Mouse (Mus musculus): ENCODE results near the gene Zscan10. TPM values are rescaled to one million over a fixed set of nuclear protein-coding genes. Genes with fewer than 3 reads are reported as not detected.

Zscan10 gene
- polyA plus RNA-seq, 1 experiment = 0.02 TPM

DNA sequence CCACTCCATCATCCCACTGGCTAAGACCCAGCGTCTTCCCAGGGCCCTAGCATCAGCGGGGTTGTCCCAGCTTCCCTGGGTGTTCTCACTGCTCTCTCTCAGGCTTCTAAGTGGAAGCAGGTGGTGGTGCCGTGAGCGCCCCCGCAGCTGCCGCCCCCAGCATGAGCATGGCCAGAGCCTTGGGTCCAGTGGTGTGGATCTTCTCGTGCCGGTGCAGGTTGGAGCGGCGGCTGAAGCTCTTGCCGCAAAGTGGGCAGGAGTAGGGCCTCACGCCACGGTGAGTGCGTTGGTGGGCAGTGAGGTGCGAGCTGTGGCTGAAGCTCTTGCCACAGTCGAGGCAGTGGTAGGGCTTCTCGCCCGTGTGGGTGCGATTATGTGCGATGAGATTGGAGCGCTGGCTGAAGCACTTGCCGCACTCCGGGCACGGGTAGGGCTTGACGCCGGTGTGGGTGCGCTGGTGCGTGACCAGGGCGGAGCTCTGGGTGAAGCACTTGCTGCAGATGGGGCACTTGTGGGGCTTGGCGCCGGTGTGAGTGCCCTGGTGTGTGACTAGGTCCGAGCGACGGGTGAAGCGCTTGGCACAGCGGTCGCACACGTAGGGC is 24.6 kb upstream of the Zscan10 start:
- no peak overlapping the region for H3K4me3 ChIP-seq
- H3ac ChIP-seq (ENCODE audit: control insufficient read depth, insufficient read length) = no peak overlapping the region
- no peaks in the 10 kb centered on the region for H3K27me3 ChIP-seq (ENCODE audit: control insufficient read depth, insufficient read depth, insufficient read length)
- no peaks in the 10 kb centered on the region for H3K79me2 ChIP-seq (ENCODE audit: control insufficient read depth, insufficient read depth)
- TF ChIP-seq MAX (IDR thresholded peaks at IDR 0.05; ENCODE audit: low read depth) (no peak), MYOG (IDR thresholded peaks at IDR 0.05; ENCODE audit: control insufficient read depth in 1 of 3, insufficient read depth in 1 of 3, insufficient read length in 2 of 3, low read depth in 2 of 3) (no peak), MYOD1 (IDR thresholded peaks at IDR 0.05; ENCODE audit: control insufficient read depth in 1 of 3, insufficient read length in 2 of 3, low read depth in 2 of 3) (no peak), POLR2AphosphoS2 (IDR thresholded peaks at IDR 0.05; ENCODE audit: insufficient read length, low read depth) (no peak), REST (IDR thresholded peaks at IDR 0.05; ENCODE audit: insufficient read depth, insufficient read length) (no peak), USF1 (IDR thresholded peaks at IDR 0.05; ENCODE audit: low read depth) (no peak), E2F4 (IDR thresholded peaks at IDR 0.05; ENCODE audit: insufficient read depth) (no peak), TCF12 (IDR thresholded peaks at IDR 0.05; ENCODE audit: insufficient read depth, poor library complexity, severe bottlenecking) (no peak), CEBPB (IDR thresholded peaks at IDR 0.05; ENCODE audit: insufficient read depth, poor library complexity, severe bottlenecking) (no peak)
- H3K4me2 ChIP-seq (ENCODE audit: low read depth) = no peak overlapping the region
- H3K36me3 ChIP-seq (ENCODE audit: control insufficient read depth, insufficient read depth) = no peaks in the 10 kb centered on the region

GRCm38 (mm10) chr17:23584786-23585185 is 15.9 kb upstream of the Zscan10 start:
- no peaks in the 10 kb centered on the region for H3K79me2 ChIP-seq (ENCODE audit: control insufficient read depth, insufficient read depth)
- TF ChIP-seq MAX (IDR thresholded peaks at IDR 0.05; ENCODE audit: low read depth) = no peak
- TF ChIP-seq MYOG (IDR thresholded peaks at IDR 0.05; ENCODE audit: control insufficient read depth in 1 of 3, insufficient read depth in 1 of 3, insufficient read length in 2 of 3, low read depth in 2 of 3) = no peak
- no peak for TF ChIP-seq CEBPB (IDR thresholded peaks at IDR 0.05; ENCODE audit: insufficient read depth, poor library complexity, severe bottlenecking)
- TF ChIP-seq POLR2A (IDR thresholded peaks at IDR 0.05; ENCODE audit: insufficient read length, low read depth) = no peak
- no peak for TF ChIP-seq SRF (IDR thresholded peaks at IDR 0.05; ENCODE audit: control insufficient read depth, insufficient read length, low read depth)
- TF ChIP-seq REST (IDR thresholded peaks at IDR 0.05; ENCODE audit: insufficient read depth, insufficient read length) = no peak
- TF ChIP-seq MYOD1 (IDR thresholded peaks at IDR 0.05; ENCODE audit: control insufficient read depth in 1 of 3, insufficient read length in 2 of 3, low read depth in 2 of 3) = no peak
- TF ChIP-seq TCF3 (IDR thresholded peaks at IDR 0.05; ENCODE audit: insufficient read length, low read depth) = no peak
- no peak for TF ChIP-seq USF1 (IDR thresholded peaks at IDR 0.05; ENCODE audit: low read depth)
- no peak for TF ChIP-seq TCF12 (IDR thresholded peaks at IDR 0.05; ENCODE audit: insufficient read depth, poor library complexity, severe bottlenecking)
- TF ChIP-seq POLR2AphosphoS2 (IDR thresholded peaks at IDR 0.05; ENCODE audit: insufficient read length, low read depth) = no peak
- no peak for TF ChIP-seq E2F4 (IDR thresholded peaks at IDR 0.05; ENCODE audit: insufficient read depth)
- H3ac ChIP-seq (ENCODE audit: control insufficient read depth, insufficient read length) = no peak overlapping the region
- no peaks in the 10 kb centered on the region for H3K36me3 ChIP-seq (ENCODE audit: control insufficient read depth, insufficient read depth)
- H3K4me3 ChIP-seq = peak overlapping the region; percentile 44
- no peaks in the 10 kb centered on the region for H3K27me3 ChIP-seq (ENCODE audit: control insufficient read depth, insufficient read depth, insufficient read length)
- peak overlapping the region; percentile 84 for H3K4me2 ChIP-seq (ENCODE audit: low read depth)

DNA sequence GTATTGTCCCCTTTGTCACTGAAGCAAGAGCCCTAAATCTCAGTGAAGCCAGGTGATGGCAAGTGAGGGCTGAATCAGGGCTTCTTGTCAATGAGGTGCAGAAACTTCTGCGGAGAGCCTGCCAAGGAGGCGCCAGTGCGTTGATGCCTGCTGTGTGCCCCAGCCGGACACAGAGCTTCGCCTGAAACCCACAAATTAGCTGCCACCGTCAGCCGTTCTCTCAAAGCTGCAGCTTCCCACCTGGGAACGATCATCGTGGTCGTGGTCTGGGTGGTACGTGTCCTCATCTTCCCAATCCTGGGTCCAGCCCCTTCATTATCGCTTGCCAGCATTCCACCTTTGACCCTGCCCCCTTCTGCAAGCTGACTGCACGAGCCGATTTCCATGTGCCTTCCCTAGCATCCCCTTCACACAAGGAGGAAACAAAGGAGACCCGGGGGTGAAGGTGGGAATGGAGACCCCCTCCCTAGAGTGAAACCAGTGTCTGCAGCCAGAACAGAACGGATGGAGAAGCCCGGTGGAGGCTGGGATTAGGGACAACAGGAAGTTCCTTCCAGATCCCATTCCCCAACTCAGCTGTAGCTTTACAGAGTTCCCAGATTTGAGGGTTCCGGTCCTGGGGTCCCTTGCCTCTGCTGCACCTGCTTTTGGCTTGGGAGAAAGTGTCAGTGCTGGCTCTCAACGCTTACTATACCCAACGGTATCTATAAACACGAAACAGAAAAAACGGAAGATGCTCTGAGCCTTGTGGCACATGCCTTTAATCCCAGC is 14.8 kb upstream of the Zscan10 start:
- Histone ChIP-seq H3K36me3 (ENCODE audit: control insufficient read depth, insufficient read depth) (no peaks in the 10 kb centered on the region), H3K27me3 (ENCODE audit: control insufficient read depth, insufficient read depth, insufficient read length) (no peaks in the 10 kb centered on the region), H3K4me3 (peak overlapping the region; percentile 44), H3K79me2 (ENCODE audit: control insufficient read depth, insufficient read depth) (no peaks in the 10 kb centered on the region), H3K4me2 (ENCODE audit: low read depth) (peak overlapping the region; percentile 84), H3ac (ENCODE audit: control insufficient read depth, insufficient read length) (peak overlapping the region; percentile 33)
- TF ChIP-seq E2F4 (IDR thresholded peaks at IDR 0.05; ENCODE audit: insufficient read depth) (no peak), POLR2AphosphoS2 (IDR thresholded peaks at IDR 0.05; ENCODE audit: insufficient read length, low read depth) (no peak), MAX (IDR thresholded peaks at IDR 0.05; ENCODE audit: low read depth) (no peak), TCF12 (IDR thresholded peaks at IDR 0.05; ENCODE audit: insufficient read depth, poor library complexity, severe bottlenecking) (no peak), REST (IDR thresholded peaks at IDR 0.05; ENCODE audit: insufficient read depth, insufficient read length) (no peak), MYOG (IDR thresholded peaks at IDR 0.05; ENCODE audit: control insufficient read depth in 1 of 3, insufficient read depth in 1 of 3, insufficient read length in 2 of 3, low read depth in 2 of 3) (no peak), CEBPB (IDR thresholded peaks at IDR 0.05; ENCODE audit: insufficient read depth, poor library complexity, severe bottlenecking) (no peak), USF1 (IDR thresholded peaks at IDR 0.05; ENCODE audit: low read depth) (no peak), POLR2A (IDR thresholded peaks at IDR 0.05; ENCODE audit: insufficient read length, low read depth) (no peak), TCF3 (IDR thresholded peaks at IDR 0.05; ENCODE audit: insufficient read length, low read depth) (no peak), MYOD1 (IDR thresholded peaks at IDR 0.05; ENCODE audit: control insufficient read depth in 1 of 3, insufficient read length in 2 of 3, low read depth in 2 of 3) (no peak), SRF (IDR thresholded peaks at IDR 0.05; ENCODE audit: control insufficient read depth, insufficient read length, low read depth) (no peak)

- Histone ChIP-seq H3K4me2 (ENCODE audit: low read depth) (no peak overlapping the region), H3K79me2 (ENCODE audit: control insufficient read depth, insufficient read depth) (no peaks in the 10 kb centered on the region), H3K27me3 (ENCODE audit: control insufficient read depth, insufficient read depth, insufficient read length) (no peaks in the 10 kb centered on the region), H3K36me3 (ENCODE audit: control insufficient read depth, insufficient read depth) (no peaks in the 10 kb centered on the region), H3K4me3 (no peak overlapping the region), H3ac (ENCODE audit: control insufficient read depth, insufficient read length) (no peak overlapping the region)
- TF ChIP-seq POLR2A (IDR thresholded peaks at IDR 0.05; ENCODE audit: insufficient read length, low read depth) (no peak), SRF (IDR thresholded peaks at IDR 0.05; ENCODE audit: control insufficient read depth, insufficient read length, low read depth) (no peak), MAX (IDR thresholded peaks at IDR 0.05; ENCODE audit: low read depth) (no peak), TCF12 (IDR thresholded peaks at IDR 0.05; ENCODE audit: insufficient read depth, poor library complexity, severe bottlenecking) (no peak)
These were observed 13.4 kb upstream of the Zscan10 start for GRCm38 (mm10) chr17:23587253-23587652.
